Mouse (Mus musculus) midbrain, embryonic 16.5 days (tissue): ENCODE measurements at regions not wholly inside any gene's neighbourhood (a gene's known extent, or its start where the extent isn't known, plus 50 kb on each side); places are given as distances from the start of the nearest gene placed in this dataset.

Experiments used
- ATAC-seq: fragments of 200-750 bp; cut with Nextera tagmentation; 2 replicates; pipeline ENCODE4 v1.8.0; 2017; ENCODE audit warnings: moderate TSS enrichment
- H3K27ac ChIP-seq: fragments of 300-500 bp; sonication (generic); 2 replicates; pipeline ENCODE4 v1.5.1; 2014; ENCODE audit warnings: mild to moderate bottlenecking, low read length, mixed read lengths
- H3K27me3 ChIP-seq: fragments of 300-500 bp; sonication (generic); 2 replicates; pipeline ENCODE4 v1.6.1; 2014; ENCODE audit warnings: low read depth, low read length, mixed read lengths; ENCODE audit not compliant: control insufficient read depth, insufficient read depth
- H3K36me3 ChIP-seq: fragments of 300-500 bp; sonication (generic); 2 replicates; pipeline ENCODE4 v1.6.1; 2014; ENCODE audit warnings: mild to moderate bottlenecking, low read length, moderate library complexity, mixed read lengths; ENCODE audit not compliant: control insufficient read depth, insufficient read depth
- H3K4me1 ChIP-seq: fragments of 300-500 bp; sonication (generic); 2 replicates; pipeline ENCODE4 v1.6.1; 2014; ENCODE audit warnings: mild to moderate bottlenecking, low read length, mixed read lengths; ENCODE audit not compliant: control insufficient read depth, insufficient read depth
- H3K4me2 ChIP-seq: fragments of 300-500 bp; sonication (generic); 2 replicates; pipeline ENCODE4 v1.6.1; 2014; ENCODE audit warnings: mild to moderate bottlenecking, low read length, mixed read lengths
- H3K4me3 ChIP-seq: fragments of 300-500 bp; sonication (generic); 2 replicates; pipeline ENCODE4 v1.5.1; 2014; ENCODE audit warnings: low read depth, mild to moderate bottlenecking, low read length, moderate library complexity, mixed read lengths
- H3K9ac ChIP-seq: fragments of 300-500 bp; sonication (generic); 2 replicates; pipeline ENCODE4 v1.6.1; 2014; ENCODE audit warnings: low read depth, low read length, mixed read lengths
- H3K9me3 ChIP-seq: fragments of 300-500 bp; sonication (generic); replicated peaks from 2 replicates; pipeline ENCODE4 v1.6.1; 2014; ENCODE audit warnings: mild to moderate bottlenecking, low read length, mixed read lengths; ENCODE audit not compliant: control insufficient read depth, poor library complexity, severe bottlenecking
- WGBS: fragments of 180-500 bp; shearing (Covaris S2); extraction: QIAGEN DNeasy Blood & Tissue Kit; methylation state at CpG from one replicate; pipeline ENCODE4 v1.1.7; 2014; 5-methylcytosine and 5-hydroxymethylcytosine counted together

- Histone ChIP-seq H3K9ac (peak overlapping the region; percentile 59), H3K27me3 (no peaks in the 10 kb centered on the region), H3K9me3 (no peaks in the 10 kb centered on the region), H3K36me3 (no peaks in the 10 kb centered on the region), H3K4me2 (peak overlapping the region; percentile 62), H3K4me3 (peak overlapping the region; percentile 55), H3K27ac (peak overlapping the region; percentile 67), H3K4me1 (peaks cover 21% of the 10 kb centered on the region)
- ATAC-seq, result peak; percentile 40
- WGBS, result 18% methylated on average over 5 of the region's 5 CpGs
Observed at GRCm38 (mm10) chr7:58399651-58400050, 256.3 kb upstream of the Atp10a start.

- 86% methylated on average over 1 of the region's 1 CpGs for WGBS
- Histone ChIP-seq H3K9me3 (no peaks in the 10 kb centered on the region), H3K36me3 (no peaks in the 10 kb centered on the region), H3K4me1 (peaks cover 21% of the 10 kb centered on the region), H3K4me2 (no peak overlapping the region), H3K27me3 (no peaks in the 10 kb centered on the region), H3K27ac (no peak overlapping the region), H3K4me3 (no peak overlapping the region), H3K9ac (no peak overlapping the region)
- ATAC-seq, result no peak
Observed at GRCm38 (mm10) chr7:58400594-58400993, 255.4 kb upstream of the Atp10a start.

- Histone ChIP-seq H3K9me3 (no peaks in the 10 kb centered on the region), H3K9ac (no peak overlapping the region), H3K36me3 (no peaks in the 10 kb centered on the region), H3K27ac (no peak overlapping the region), H3K27me3 (no peaks in the 10 kb centered on the region), H3K4me1 (no peaks in the 10 kb centered on the region), H3K4me3 (no peak overlapping the region), H3K4me2 (no peak overlapping the region)
- 64% methylated on average over 2 of the region's 2 CpGs for WGBS
- no peak for ATAC-seq
Observed at GRCm38 (mm10) chr7:58436888-58437625, 218.9 kb upstream of the Atp10a start.

GRCm38 (mm10) chr7:58442535-58443184, 213.3 kb upstream of the Atp10a start:
- no peaks in the 10 kb centered on the region for H3K27me3 ChIP-seq
- H3K4me1 ChIP-seq, result no peaks in the 10 kb centered on the region
- H3K4me3 ChIP-seq, result no peak overlapping the region
- no peaks in the 10 kb centered on the region for H3K9me3 ChIP-seq
- no peak overlapping the region for H3K4me2 ChIP-seq
- H3K9ac ChIP-seq, result no peak overlapping the region
- H3K27ac ChIP-seq, result no peak overlapping the region
- WGBS, result 89% methylated on average over 1 of the region's 1 CpGs
- no peak for ATAC-seq
- no peaks in the 10 kb centered on the region for H3K36me3 ChIP-seq

GRCm38 (mm10) chr7:58443297-58443696, 212.7 kb upstream of the Atp10a start:
- ATAC-seq, result no peak
- no peaks in the 10 kb centered on the region for H3K9me3 ChIP-seq
- H3K4me1 ChIP-seq, result no peaks in the 10 kb centered on the region
- no peak overlapping the region for H3K27ac ChIP-seq
- no peaks in the 10 kb centered on the region for H3K36me3 ChIP-seq
- no peak overlapping the region for H3K4me3 ChIP-seq
- H3K27me3 ChIP-seq, result no peaks in the 10 kb centered on the region
- 89% methylated on average over 3 of the region's 3 CpGs for WGBS
- no peak overlapping the region for H3K4me2 ChIP-seq
- H3K9ac ChIP-seq, result no peak overlapping the region

- no peak overlapping the region for H3K27ac ChIP-seq
- H3K4me3 ChIP-seq, result no peak overlapping the region
- ATAC-seq, result no peak
- 100% methylated on average over 1 of the region's 1 CpGs for WGBS
- no peaks in the 10 kb centered on the region for H3K36me3 ChIP-seq
- H3K9me3 ChIP-seq, result no peaks in the 10 kb centered on the region
- no peaks in the 10 kb centered on the region for H3K27me3 ChIP-seq
- H3K4me1 ChIP-seq, result no peaks in the 10 kb centered on the region
- no peak overlapping the region for H3K4me2 ChIP-seq
- H3K9ac ChIP-seq, result no peak overlapping the region
Observed at GRCm38 (mm10) chr7:58445781-58446180, 210.2 kb upstream of the Atp10a start.

DNA sequence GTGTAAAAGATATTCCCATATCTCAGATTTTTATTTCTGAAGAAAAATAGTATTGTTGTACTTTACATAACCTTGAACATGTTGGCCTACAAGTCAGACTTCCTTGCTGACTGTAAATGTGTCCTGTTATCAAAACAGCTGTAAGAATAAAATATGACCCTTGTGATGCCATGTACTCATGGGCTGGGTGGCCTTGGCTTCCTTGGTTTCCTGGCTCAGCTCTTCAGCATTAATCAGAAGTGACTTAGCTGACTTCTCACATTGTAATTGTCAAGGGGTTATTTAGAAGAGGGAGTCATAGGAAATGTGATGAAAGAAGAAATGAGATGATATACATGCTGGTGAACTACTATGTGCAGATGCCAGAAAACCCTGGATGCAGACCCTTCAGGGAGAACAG, 209.7 kb upstream of the Atp10a start:
- H3K36me3 ChIP-seq, result no peaks in the 10 kb centered on the region
- H3K4me3 ChIP-seq, result no peak overlapping the region
- H3K9ac ChIP-seq, result no peak overlapping the region
- no peak overlapping the region for H3K4me2 ChIP-seq
- no peaks in the 10 kb centered on the region for H3K27me3 ChIP-seq
- no peak overlapping the region for H3K27ac ChIP-seq
- no peaks in the 10 kb centered on the region for H3K9me3 ChIP-seq
- no peaks in the 10 kb centered on the region for H3K4me1 ChIP-seq
- no peak for ATAC-seq

DNA sequence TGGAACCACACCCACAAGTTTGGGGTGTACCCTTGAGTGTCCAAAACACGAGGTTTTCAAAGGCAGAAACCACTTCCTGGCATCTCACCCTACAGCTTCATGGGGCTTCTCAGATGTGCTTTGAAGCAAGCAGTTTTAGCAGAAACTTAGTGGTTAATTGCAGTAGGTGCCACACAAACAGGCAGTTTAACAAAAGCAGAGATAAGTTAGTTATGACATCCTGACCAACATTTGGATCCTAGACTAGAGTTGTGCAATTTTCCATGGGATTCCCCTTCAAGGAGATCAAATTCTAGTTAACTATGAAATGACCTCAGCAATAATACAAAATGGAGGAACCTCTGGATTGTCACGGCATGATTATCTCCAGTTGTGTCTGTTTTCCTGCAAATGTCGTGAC, 207.2 kb upstream of the Atp10a start:
- no peaks in the 10 kb centered on the region for H3K4me1 ChIP-seq
- no peak for ATAC-seq
- H3K9me3 ChIP-seq, result 0 out of 2 replicates have a peak, but pooled peaks cover 2% of the 10 kb centered on the region
- H3K4me2 ChIP-seq, result no peak overlapping the region
- H3K27me3 ChIP-seq, result no peaks in the 10 kb centered on the region
- H3K4me3 ChIP-seq, result no peak overlapping the region
- 73% methylated on average over 3 of the region's 3 CpGs for WGBS
- no peak overlapping the region for H3K27ac ChIP-seq
- no peaks in the 10 kb centered on the region for H3K36me3 ChIP-seq
- no peak overlapping the region for H3K9ac ChIP-seq

DNA sequence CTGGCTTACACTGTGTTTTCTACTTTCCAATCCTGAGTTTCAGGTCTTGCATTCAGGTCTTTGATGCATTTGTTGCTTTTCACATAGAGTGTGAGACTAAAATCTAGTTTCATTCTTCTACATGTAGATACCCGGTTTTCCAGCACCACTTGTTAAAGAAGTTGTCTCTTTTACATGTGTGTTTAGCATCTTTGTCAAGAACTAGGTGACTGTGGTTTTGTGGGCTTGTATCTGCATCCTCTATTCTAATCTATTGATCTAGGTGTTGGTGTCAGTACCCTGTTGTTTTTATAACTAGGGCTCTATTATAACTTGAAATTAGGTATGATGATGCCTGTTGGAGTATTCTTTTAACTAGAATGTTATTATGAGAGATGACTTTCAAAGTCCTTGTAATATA, 204.0 kb upstream of the Atp10a start:
- no peak overlapping the region for H3K9ac ChIP-seq
- H3K4me1 ChIP-seq, result no peaks in the 10 kb centered on the region
- H3K27ac ChIP-seq, result no peak overlapping the region
- 0 out of 2 replicates have a peak, but pooled peaks cover 2% of the 10 kb centered on the region for H3K9me3 ChIP-seq
- no peaks in the 10 kb centered on the region for H3K36me3 ChIP-seq
- 68% methylated on average over 1 of the region's 1 CpGs for WGBS
- ATAC-seq, result no peak
- H3K4me3 ChIP-seq, result no peak overlapping the region
- no peak overlapping the region for H3K4me2 ChIP-seq
- H3K27me3 ChIP-seq, result no peaks in the 10 kb centered on the region
